Mouse (Mus musculus) ZHBTc4 (cell line): Measurements from ENCODE around the gene Slc2a8.

Experiments used
- DNase-seq: peaks from one replicate; pipeline ENCODE4 v3.0.0-alpha.2; 2011; ENCODE audit warnings: low read depth, low spot score

The Slc2a8 gene

GRCm38 (mm10) chr2:32981725-32982271 is at the start of gene Slc2a8:
Gene Slc2a8 (minus strand): TSS chr2:32982083.
- peak; percentile 97 for DNase-seq

- DNase-seq: peak; percentile 54
These were observed 43.2 kb upstream of the Slc2a8 start for GRCm38 (mm10) chr2:33025040-33025439.

- no peak for DNase-seq
These were observed 42.7 kb upstream of the Slc2a8 start for GRCm38 (mm10) chr2:33024564-33024963.

- no peak for DNase-seq
These were observed 41.0 kb upstream of the Slc2a8 start for GRCm38 (mm10) chr2:33022846-33023245.

GRCm38 (mm10) chr2:33018026-33018425 is 36.1 kb upstream of the Slc2a8 start:
- DNase-seq: peak; percentile 58

GRCm38 (mm10) chr2:33017191-33017590 is 35.3 kb upstream of the Slc2a8 start:
- DNase-seq: no peak

- no peak for DNase-seq
These were observed 33.0 kb upstream of the Slc2a8 start for GRCm38 (mm10) chr2:33014877-33015276.

GRCm38 (mm10) chr2:33009055-33009454 is 27.2 kb upstream of the Slc2a8 start:
- DNase-seq: peak; percentile 34

GRCm38 (mm10) chr2:33005041-33005440 is 23.2 kb upstream of the Slc2a8 start:
- no peak for DNase-seq

GRCm38 (mm10) chr2:33002144-33002543 is 20.3 kb upstream of the Slc2a8 start:
- DNase-seq: no peak

GRCm38 (mm10) chr2:32999752-33000151 is 17.9 kb upstream of the Slc2a8 start:
- DNase-seq: no peak

- DNase-seq: no peak
These were observed 15.9 kb upstream of the Slc2a8 start for GRCm38 (mm10) chr2:32997792-32998191.

GRCm38 (mm10) chr2:32997081-32997480 is 15.2 kb upstream of the Slc2a8 start:
- DNase-seq: no peak

GRCm38 (mm10) chr2:32992130-32992529 is 10.2 kb upstream of the Slc2a8 start:
- DNase-seq: no peak

- DNase-seq: peak; percentile 71
These were observed 8.4 kb upstream of the Slc2a8 start for GRCm38 (mm10) chr2:32990167-32990832.

- DNase-seq: no peak
These were observed 7.5 kb upstream of the Slc2a8 start for GRCm38 (mm10) chr2:32989376-32989775.

GRCm38 (mm10) chr2:32985844-32986243 is 4.0 kb upstream of the Slc2a8 start:
- no peak for DNase-seq

- no peak for DNase-seq
These were observed 1.7 kb upstream of the Slc2a8 start for GRCm38 (mm10) chr2:32983617-32984016.

- peak; percentile 64 for DNase-seq
These were observed 817 bp upstream of the Slc2a8 start for GRCm38 (mm10) chr2:32982700-32983099.

GRCm38 (mm10) chr2:32981281-32981680 is 602 bp downstream of the Slc2a8 start:
- no peak for DNase-seq

GRCm38 (mm10) chr2:32979675-32980074 is 2.2 kb downstream of the Slc2a8 start:
- DNase-seq: no peak

- DNase-seq: no peak
These were observed 3.2 kb downstream of the Slc2a8 start for GRCm38 (mm10) chr2:32978675-32979074.

- DNase-seq: no peak
These were observed 4.8 kb downstream of the Slc2a8 start for GRCm38 (mm10) chr2:32977114-32977513.

- no peak for DNase-seq
These were observed 7.7 kb downstream of the Slc2a8 start for GRCm38 (mm10) chr2:32974216-32974615.
